Mouse (Mus musculus) ES-E14 (cell line): ENCODE data around the gene Lmf1.

Experiments used
- CHD2 ChIP-seq: IDR thresholded peaks from 2 replicates; pipeline ENCODE4 v1.6.1; 2014; ENCODE audit warnings: mild to moderate bottlenecking, low read depth, low read length, inconsistent platforms
- HCFC1 ChIP-seq: IDR thresholded peaks from 2 replicates; pipeline ENCODE4 v1.6.1; 2012; ENCODE audit warnings: low read length, inconsistent platforms, borderline replicate concordance; ENCODE audit not compliant: insufficient read depth
- MAFK ChIP-seq: IDR thresholded peaks from 2 replicates; pipeline ENCODE4 v1.6.1; 2014; ENCODE audit warnings: mild to moderate bottlenecking, low read depth, low read length, inconsistent platforms; ENCODE audit not compliant: insufficient read depth
- ZC3H11A ChIP-seq: IDR thresholded peaks from 2 replicates; pipeline ENCODE4 v1.6.1; 2012; ENCODE audit warnings: low read depth, mild to moderate bottlenecking, inconsistent platforms, low read length, borderline replicate concordance

- no peak for TF ChIP-seq HCFC1
- no peak for TF ChIP-seq ZC3H11A
- TF ChIP-seq CHD2 = no peak
- peak; percentile 64 for TF ChIP-seq MAFK
Observed at GRCm38 (mm10) chr17:25569833-25570647, 8.8 kb upstream of the Lmf1 start.
